Comparison of ENCODE assay signal across 8 mouse cellular contexts in genomic region chr10:79794491-79794931, GRCm38 (mm10). TPM values are rescaled to one million over a fixed set of nuclear protein-coding genes. Genes with fewer than 3 reads are reported as not detected.
DNase-seq lines count a peak whose midpoint lies in the region; ATAC-seq and TF ChIP-seq lines count a peak whose summit lies in the region.

No protein-coding gene starts in this region.

- no peak for DNase-seq in thymus, adult 2 months
- no peak for DNase-seq in thymus, postnatal 25 days
- peak; percentile 67 for DNase-seq in forebrain, embryonic 11.5 days (ENCODE audit: low spot score)
- DNase-seq in heart, postnatal 25 days (ENCODE audit: low spot score), result peak; percentile 94
- DNase-seq in limb, embryonic 10.5 days (ENCODE audit: low spot score), result peak; percentile 65
- DNase-seq in spleen, adult 12 weeks (ENCODE audit: low spot score), result no peak

- H3K36me3 ChIP-seq in thymus, adult 2 months (ENCODE audit: control insufficient read depth, insufficient read depth, low read length), result no peaks in the 10 kb centered on the region
- no peaks in the 10 kb centered on the region for H3K36me3 ChIP-seq in forebrain, embryonic 11.5 days (ENCODE audit: control insufficient read depth, insufficient read depth, low read length)
- peaks cover 15% of the 10 kb centered on the region for H3K36me3 ChIP-seq in limb, embryonic 10.5 days
- no peaks in the 10 kb centered on the region for H3K36me3 ChIP-seq in midbrain, embryonic 15.5 days (replicated peaks)

- ATAC-seq in forebrain, embryonic 11.5 days (replicated peaks; ENCODE audit: low FRiP score), result 0 out of 2 replicates have a peak, but pooled peaks have one; percentile 28
- peak; percentile 16 for ATAC-seq in midbrain, embryonic 15.5 days (replicated peaks)
- ATAC-seq in erythroblast, adult 5-6 weeks (replicated peaks; ENCODE audit: low FRiP score, poor library complexity, severe bottlenecking), result no peak

- TF ChIP-seq CTCF in thymus, adult 2 months (IDR thresholded peaks at IDR 0.05; ENCODE audit: borderline replicate concordance, control insufficient read depth, extremely low read depth, insufficient read depth, low read length, poor library complexity), result no peak

- H3K4me3 ChIP-seq in thymus, adult 2 months (ENCODE audit: control insufficient read depth, insufficient read depth, low read length), result peak overlapping the region; percentile 66
- peak overlapping the region; percentile 94 for H3K4me3 ChIP-seq in forebrain, embryonic 11.5 days (ENCODE audit: low read depth, low read length)
- peak overlapping the region; percentile 92 for H3K4me3 ChIP-seq in limb, embryonic 10.5 days
- peak overlapping the region; percentile 92 for H3K4me3 ChIP-seq in midbrain, embryonic 15.5 days

- H3K4me2 ChIP-seq in forebrain, embryonic 11.5 days (ENCODE audit: low read depth, low read length, severe bottlenecking), result peak overlapping the region; percentile 90
- peak overlapping the region; percentile 88 for H3K4me2 ChIP-seq in midbrain, embryonic 15.5 days

- no peak overlapping the region for H3K27ac ChIP-seq in thymus, adult 2 months (ENCODE audit: control insufficient read depth, insufficient read depth, low read length)
- H3K27ac ChIP-seq in forebrain, embryonic 11.5 days (ENCODE audit: low read depth, low read length), result peak overlapping the region; percentile 75
- H3K27ac ChIP-seq in limb, embryonic 10.5 days, result peak overlapping the region; percentile 96
- peak overlapping the region; percentile 92 for H3K27ac ChIP-seq in midbrain, embryonic 15.5 days

- H3K9me3 ChIP-seq in forebrain, embryonic 11.5 days (ENCODE audit: control insufficient read depth, low read length), result no peaks in the 10 kb centered on the region
- no peaks in the 10 kb centered on the region for H3K9me3 ChIP-seq in limb, embryonic 10.5 days (replicated peaks)
- H3K9me3 ChIP-seq in midbrain, embryonic 15.5 days, result no peaks in the 10 kb centered on the region

- intact Hi-C loops in heart, postnatal 25 days (cut with DNase I), result loop anchor here (1.0 kb wide), 1 partner anchor 14 kb away; no protein-coding TSS in a partner anchor

- no peaks in the 10 kb centered on the region for H3K27me3 ChIP-seq in thymus, adult 2 months (ENCODE audit: control insufficient read depth, insufficient read depth, low read length)
- H3K27me3 ChIP-seq in forebrain, embryonic 11.5 days (ENCODE audit: control insufficient read depth, insufficient read depth, low read length), result no peaks in the 10 kb centered on the region
- H3K27me3 ChIP-seq in limb, embryonic 10.5 days (ENCODE audit: low read depth, poor library complexity, severe bottlenecking), result no peaks in the 10 kb centered on the region
- H3K27me3 ChIP-seq in midbrain, embryonic 15.5 days (replicated peaks), result no peaks in the 10 kb centered on the region

- 54% methylated on average over 10 of the region's 10 CpGs for WGBS in thymus, adult 2 months
- 5% methylated on average over 10 of the region's 10 CpGs for WGBS in forebrain, embryonic 11.5 days
- 8% methylated on average over 10 of the region's 10 CpGs for WGBS in limb, embryonic 10.5 days
- under 1% methylated on average over 10 of the region's 10 CpGs for WGBS in midbrain, embryonic 15.5 days

- H3K4me1 ChIP-seq in thymus, adult 2 months (replicated peaks; ENCODE audit: control insufficient read depth, insufficient read depth, low read length), result peaks cover 48% of the 10 kb centered on the region
- peaks cover 11% of the 10 kb centered on the region; the same call in 1 of the 2 replicates for H3K4me1 ChIP-seq in forebrain, embryonic 11.5 days (replicated peaks; ENCODE audit: control insufficient read depth, insufficient read depth, low read length)
- H3K4me1 ChIP-seq in limb, embryonic 10.5 days, result peaks cover 38% of the 10 kb centered on the region
- H3K4me1 ChIP-seq in midbrain, embryonic 15.5 days, result peaks cover 48% of the 10 kb centered on the region

- peak overlapping the region; percentile 98 for H3K9ac ChIP-seq in forebrain, embryonic 11.5 days (ENCODE audit: low read length)
- H3K9ac ChIP-seq in midbrain, embryonic 15.5 days, result peak overlapping the region; percentile 94

- peak; percentile 17; the same call in 1 of the 2 replicates for TF ChIP-seq POLR2A in thymus, adult 2 months (IDR thresholded peaks at IDR 0.05; ENCODE audit: control insufficient read depth, extremely low read depth, insufficient read depth, low read length, poor library complexity)

RNA-seq across cellular contexts. Expression of gene Palm, which starts 1.1 kb away (rescaled TPM):
- polyA plus RNA-seq in thymus, adult 2 months (2012; rRNA removed), result 63.7 and 87.8 TPM in 2 replicates
- polyA plus RNA-seq in forebrain, embryonic 11.5 days (2014; fragmentation: Nextera tagmentation; extraction: Ambion mirVana), result 140 and 157 TPM in 2 replicates
- total RNA-seq in heart, postnatal 25 days (2021), result 10 to 100 TPM; 70.3 to 77.3 TPM
- 121 and 126 TPM in 2 replicates for polyA plus RNA-seq in limb, embryonic 10.5 days (2016; fragmentation: Nextera tagmentation; extraction: Ambion mirVana)
- polyA plus RNA-seq in midbrain, embryonic 15.5 days (2015; fragmentation: Nextera tagmentation; extraction: Ambion mirVana), result 337 and 348 TPM in 2 replicates
- total RNA-seq in erythroblast, adult 5-6 weeks (2015; ENCODE audit: low replicate concordance), result 9.4 and 12.5 TPM in 2 replicates
- total RNA-seq in erythroblast, adult 5-6 weeks (2017; ENCODE audit: low replicate concordance), result 4.5 and 10.0 TPM in 2 replicates

RNA-seq across cellular contexts. Expression of gene Prss57, which starts 3.8 kb away (rescaled TPM):
- 23.4 and 30.1 TPM in 2 replicates for polyA plus RNA-seq in thymus, adult 2 months (2012; rRNA removed)
- not detected in 2 replicates for polyA plus RNA-seq in forebrain, embryonic 11.5 days (2014; fragmentation: Nextera tagmentation; extraction: Ambion mirVana)
- not detected for total RNA-seq in heart, postnatal 25 days (2021)
- 0.19 TPM in 1 of 2 replicates, not detected in the other for polyA plus RNA-seq in limb, embryonic 10.5 days (2016; fragmentation: Nextera tagmentation; extraction: Ambion mirVana)
- polyA plus RNA-seq in midbrain, embryonic 15.5 days (2015; fragmentation: Nextera tagmentation; extraction: Ambion mirVana), result 0.17 TPM in 1 of 2 replicates, not detected in the other
- 30.5 and 45.0 TPM in 2 replicates for total RNA-seq in erythroblast, adult 5-6 weeks (2015; ENCODE audit: low replicate concordance)
- 6.8 and 14.3 TPM in 2 replicates for total RNA-seq in erythroblast, adult 5-6 weeks (2017; ENCODE audit: low replicate concordance)

RNA-seq across cellular contexts. Expression of gene Fstl3, which starts 17.4 kb away (rescaled TPM):
- 15.9 and 17.1 TPM in 2 replicates for polyA plus RNA-seq in thymus, adult 2 months (2012; rRNA removed)
- 0.41 and 1.0 TPM in 2 replicates for polyA plus RNA-seq in forebrain, embryonic 11.5 days (2014; fragmentation: Nextera tagmentation; extraction: Ambion mirVana)
- total RNA-seq in heart, postnatal 25 days (2021), result 1 to 10 TPM; 2.9 to 4.2 TPM
- 1.8 and 2.3 TPM in 2 replicates for polyA plus RNA-seq in limb, embryonic 10.5 days (2016; fragmentation: Nextera tagmentation; extraction: Ambion mirVana)
- 1.9 and 2.0 TPM in 2 replicates for polyA plus RNA-seq in midbrain, embryonic 15.5 days (2015; fragmentation: Nextera tagmentation; extraction: Ambion mirVana)
- 1.7 and 5.8 TPM in 2 replicates for total RNA-seq in erythroblast, adult 5-6 weeks (2015; ENCODE audit: low replicate concordance)
- total RNA-seq in erythroblast, adult 5-6 weeks (2017; ENCODE audit: low replicate concordance), result not detected in 2 replicates

RNA-seq across cellular contexts. Expression of gene Misp, which starts 26.3 kb away (rescaled TPM):
- 6.6 and 6.8 TPM in 2 replicates for polyA plus RNA-seq in thymus, adult 2 months (2012; rRNA removed)
- 0.39 and 0.99 TPM in 2 replicates for polyA plus RNA-seq in forebrain, embryonic 11.5 days (2014; fragmentation: Nextera tagmentation; extraction: Ambion mirVana)
- total RNA-seq in heart, postnatal 25 days (2021), result under 1 TPM; 0.59 to 0.70 TPM
- 0.60 TPM in 1 of 2 replicates, not detected in the other for polyA plus RNA-seq in limb, embryonic 10.5 days (2016; fragmentation: Nextera tagmentation; extraction: Ambion mirVana)
- 0.23 and 0.85 TPM in 2 replicates for polyA plus RNA-seq in midbrain, embryonic 15.5 days (2015; fragmentation: Nextera tagmentation; extraction: Ambion mirVana)
- total RNA-seq in erythroblast, adult 5-6 weeks (2015; ENCODE audit: low replicate concordance), result not detected in 2 replicates
- not detected in 2 replicates for total RNA-seq in erythroblast, adult 5-6 weeks (2017; ENCODE audit: low replicate concordance)

RNA-seq across cellular contexts. Expression of gene Rnf126, which starts 27.8 kb away (rescaled TPM):
- polyA plus RNA-seq in thymus, adult 2 months (2012; rRNA removed), result 375 and 472 TPM in 2 replicates
- polyA plus RNA-seq in forebrain, embryonic 11.5 days (2014; fragmentation: Nextera tagmentation; extraction: Ambion mirVana), result 118 TPM in 2 replicates
- total RNA-seq in heart, postnatal 25 days (2021), result 10 to 100 TPM; 21.2 to 22.8 TPM
- 141 and 151 TPM in 2 replicates for polyA plus RNA-seq in limb, embryonic 10.5 days (2016; fragmentation: Nextera tagmentation; extraction: Ambion mirVana)
- polyA plus RNA-seq in midbrain, embryonic 15.5 days (2015; fragmentation: Nextera tagmentation; extraction: Ambion mirVana), result 109 and 117 TPM in 2 replicates
- 11.3 and 12.1 TPM in 2 replicates for total RNA-seq in erythroblast, adult 5-6 weeks (2015; ENCODE audit: low replicate concordance)
- 2.6 and 10.7 TPM in 2 replicates for total RNA-seq in erythroblast, adult 5-6 weeks (2017; ENCODE audit: low replicate concordance)

Comparison
In these comparisons a context has a peak if more than half of its experiments do, and no peak if none do; other contexts are left out.
1. DNase-seq: peak in forebrain, embryonic 11.5 days (single experiment), heart, postnatal 25 days (single experiment) and limb, embryonic 10.5 days (single experiment); none in thymus, adult 2 months (single experiment), thymus, postnatal 25 days (single experiment) and spleen, adult 12 weeks (single experiment).
2. RNA of gene Prss57, which starts 3.8 kb away (polyA plus RNA-seq): 23.4 to 30.1 TPM in thymus, adult 2 months; 0.19 TPM in limb, embryonic 10.5 days, not detected in forebrain, embryonic 11.5 days and 0.17 TPM in midbrain, embryonic 15.5 days; every median in the first group is over 10 times any median in the second.
3. Peak in every context shown above with its lines, with median percentiles within 50 percentile points of each other: H3K4me3 ChIP-seq.